Mouse (Mus musculus) hematopoietic stem cell, adult 5-6 weeks (primary cell): ENCODE results near the gene Shb. TPM values are rescaled to one million over a fixed set of nuclear protein-coding genes. Genes with fewer than 3 reads are reported as not detected.
A peak's percentile ranks its signal among the peaks of the same experiment; 100 is the strongest.

ENCODE experiments used
- ATAC-seq, 2 experiments: fragments of 125-278 bp in 1 of 2; replicated peaks in 1 of 2; 2 replicates each; pipeline ENCODE4 v1.8.0; 2016 to 2017; ENCODE audit warnings: inconsistent platforms in 2 of 2, mild to moderate bottlenecking in 2 of 2, moderate number of reproducible peaks in 2 of 2, low read depth in 1 of 2, moderate TSS enrichment in 1 of 2; ENCODE audit not compliant: low FRiP score in 2 of 2, poor library complexity in 2 of 2, severe bottlenecking in 2 of 2, insufficient read depth in 1 of 2, low TSS enrichment in 1 of 2
- total RNA-seq: library from RNA; stranded (forward); fragments of 172-1452, 232-1000 nt; gene quantifications from 2 replicates; pipeline ENCODE4 v1.2.3, GENCODE M21; 2017

Shb gene
- total RNA-seq, 1 experiment from 2014 or later = 4.5 TPM

GRCm38 (mm10) chr4:45422640-45423039 is 109.6 kb downstream of the Shb start:
- no peak for ATAC-seq

GRCm38 (mm10) chr4:45421519-45422260 is 110.6 kb downstream of the Shb start:
- ATAC-seq = no peak

GRCm38 (mm10) chr4:45420733-45421132 is 111.5 kb downstream of the Shb start:
- no peak for ATAC-seq

GRCm38 (mm10) chr4:45419051-45419450 is 113.2 kb downstream of the Shb start:
- ATAC-seq = no peak

- ATAC-seq = peak; percentile 69 to 78; a peak in 3 of 4 replicates
These were observed 113.9 kb downstream of the Shb start for GRCm38 (mm10) chr4:45418229-45418950.

GRCm38 (mm10) chr4:45416314-45416713 is 116.0 kb downstream of the Shb start:
- ATAC-seq = no peak

- no peak for ATAC-seq
These were observed 118.5 kb downstream of the Shb start for GRCm38 (mm10) chr4:45413674-45414338.

- ATAC-seq = no peak
These were observed 119.7 kb downstream of the Shb start for GRCm38 (mm10) chr4:45412433-45413192.

GRCm38 (mm10) chr4:45411181-45411790 is 121.0 kb downstream of the Shb start:
- no peak for ATAC-seq

GRCm38 (mm10) chr4:45409270-45409669 is 123.0 kb downstream of the Shb start:
- peak; percentile 57 to 68 for ATAC-seq

GRCm38 (mm10) chr4:45408427-45409132 is 123.7 kb downstream of the Shb start, which contains the start of gene Slc25a51:
Slc25a51 (minus strand) TSS chr4:45408766.
- ATAC-seq = peak; percentile 88

GRCm38 (mm10) chr4:45407703-45408334 is 124.5 kb downstream of the Shb start:
- ATAC-seq = no peak

GRCm38 (mm10) chr4:45407001-45407702 is 125.1 kb downstream of the Shb start:
- ATAC-seq = no peak

GRCm38 (mm10) chr4:45406397-45406796 is 125.9 kb downstream of the Shb start:
- no peak for ATAC-seq

- no peak for ATAC-seq
These were observed 127.0 kb downstream of the Shb start for GRCm38 (mm10) chr4:45405315-45405714.

- ATAC-seq = no peak
These were observed 128.2 kb downstream of the Shb start for GRCm38 (mm10) chr4:45404086-45404485.
